Mouse (Mus musculus): ENCODE results near the gene Crybb2.

DNA sequence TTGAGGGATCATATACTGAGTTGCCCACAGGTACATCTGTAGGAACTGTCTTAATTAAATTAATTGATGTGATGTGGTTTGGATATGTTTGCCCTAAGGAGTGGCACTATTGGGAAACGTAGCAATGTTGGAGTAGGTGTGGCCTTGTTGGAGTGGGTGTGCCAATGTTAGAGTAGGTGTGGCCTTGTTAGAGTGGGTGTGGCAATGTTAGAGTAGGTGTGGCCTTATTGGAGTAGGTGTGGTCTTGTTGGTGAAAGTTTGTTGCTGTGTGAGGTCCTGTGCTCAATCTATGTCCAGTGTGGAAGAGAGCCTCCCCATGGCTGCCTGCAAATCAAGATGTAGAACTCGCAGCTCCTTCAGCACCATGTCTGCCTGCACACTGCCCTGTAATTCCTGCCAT, 14.4 kb upstream of the Crybb2 start:
- TF ChIP-seq POLR2A (IDR thresholded peaks at IDR 0.05; ENCODE audit: insufficient read depth, low read depth, low read length) (no peak), CTCF (IDR thresholded peaks at IDR 0.05) (no peak), EP300 (IDR thresholded peaks at IDR 0.05; ENCODE audit: insufficient read depth, low read depth, low read length) (no peak)

Measured in heart, adult 2 months (tissue).